Mouse (Mus musculus) left cerebral cortex, adult 11 months (tissue): ENCODE measurements around the gene Crybb1.

Experiments
- DNase-seq: peaks from one replicate; pipeline ENCODE4 v3.0.0; 2022; ENCODE audit warnings: low spot score

The Crybb1 gene

DNA sequence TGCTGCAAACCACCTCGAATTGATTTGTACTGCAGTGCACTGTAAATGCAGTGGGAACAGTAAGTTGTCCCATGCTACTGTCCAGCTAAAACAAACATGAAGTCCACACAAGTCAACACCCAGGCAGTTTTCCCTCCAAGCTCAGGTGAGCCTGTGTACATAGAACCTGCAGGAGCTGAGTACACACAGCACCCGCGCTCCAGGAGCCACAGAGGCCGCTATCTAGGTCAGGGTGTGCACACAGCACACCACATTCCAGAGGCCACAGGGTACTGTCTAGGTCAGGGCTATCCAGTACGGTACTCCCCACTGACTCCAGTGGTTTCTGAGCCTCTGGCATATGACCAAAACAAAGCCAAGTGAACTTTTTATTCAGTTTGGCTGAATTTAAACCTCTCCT is 46.7 kb downstream of the Crybb1 start:
- no peak for DNase-seq

GRCm38 (mm10) chr5:112305842-112306241 is 50.2 kb downstream of the Crybb1 start:
- DNase-seq = no peak

DNA sequence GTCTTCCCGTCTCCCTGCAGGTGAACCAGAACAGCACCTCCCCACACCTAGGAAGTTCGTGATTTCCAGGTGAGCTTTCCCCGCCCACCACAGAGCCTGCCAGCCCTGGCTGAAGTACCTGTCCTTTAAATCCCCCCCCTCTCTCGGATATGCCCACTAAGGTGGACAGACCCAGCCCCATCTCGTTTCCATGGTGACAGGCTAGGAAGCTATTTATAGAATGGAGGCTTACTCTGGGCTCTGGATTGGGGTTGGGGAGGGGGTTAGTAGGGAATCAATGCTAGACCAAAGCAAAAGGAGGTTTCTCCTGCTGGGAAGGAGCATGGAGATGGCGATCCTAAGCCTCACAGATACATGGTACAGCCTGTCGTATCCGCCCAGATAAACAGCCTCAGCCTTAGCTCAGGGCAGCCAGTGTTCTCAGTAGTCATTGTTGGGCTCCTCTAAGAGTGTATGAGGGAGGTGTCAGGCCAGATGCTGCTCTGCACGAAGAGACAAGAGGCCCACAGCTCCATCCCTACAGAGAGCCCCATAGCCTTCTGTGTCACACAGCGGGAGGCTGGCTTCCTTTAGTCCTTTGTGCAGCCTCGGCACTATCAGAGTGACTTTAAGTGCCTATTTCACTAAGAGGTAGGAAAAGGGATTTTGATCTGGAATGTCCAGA is 57.7 kb downstream of the Crybb1 start:
- no peak for DNase-seq

- no peak for DNase-seq
Observed at GRCm38 (mm10) chr5:112316468-112316867, 60.9 kb downstream of the Crybb1 start.

GRCm38 (mm10) chr5:112317328-112317727 is 61.7 kb downstream of the Crybb1 start:
- no peak for DNase-seq
